Mouse (Mus musculus) limb, embryonic 13.5 days (tissue): Measurements from ENCODE around the gene Vmn1r160. TPM values are rescaled to one million over a fixed set of nuclear protein-coding genes. Genes with fewer than 3 reads are reported as not detected.
"Not testable (repeated sequence)": the region's sequence is repeated elsewhere in the genome, so short reads cannot be mapped to it uniquely, and the experiment has no call there.

Source experiments
- ATAC-seq: fragments of 200-750 bp; cut with Nextera tagmentation; 2 replicates; pipeline ENCODE4 v1.8.0; 2017; ENCODE audit warnings: low read depth, moderate number of reproducible peaks, moderate TSS enrichment; ENCODE audit not compliant: low FRiP score
- H3K27ac ChIP-seq: fragments of 300-500 bp; sonication (generic); 2 replicates; pipeline ENCODE4 v1.5.1; 2015; ENCODE audit warnings: inconsistent platforms, mild to moderate bottlenecking, moderate library complexity
- H3K27me3 ChIP-seq: fragments of 300-500 bp; sonication (generic); 2 replicates; pipeline ENCODE4 v1.6.1; 2015; ENCODE audit warnings: mild to moderate bottlenecking, inconsistent platforms
- H3K36me3 ChIP-seq: fragments of 300-500 bp; sonication (generic); 2 replicates; pipeline ENCODE4 v1.6.1; 2015; ENCODE audit warnings: inconsistent platforms, mild to moderate bottlenecking, moderate library complexity
- H3K4me1 ChIP-seq: fragments of 300-500 bp; sonication (generic); 2 replicates; pipeline ENCODE4 v1.6.1; 2015; ENCODE audit warnings: inconsistent platforms
- H3K4me2 ChIP-seq: fragments of 300-500 bp; sonication (generic); replicated peaks from 2 replicates; pipeline ENCODE4 v1.6.1; 2015; ENCODE audit warnings: inconsistent platforms, mild to moderate bottlenecking, moderate library complexity
- H3K4me3 ChIP-seq: fragments of 300-500 bp; sonication (generic); 2 replicates; pipeline ENCODE4 v1.5.1; 2015; ENCODE audit warnings: moderate library complexity, mild to moderate bottlenecking, inconsistent platforms
- H3K9ac ChIP-seq: fragments of 300-500 bp; sonication (generic); 2 replicates; pipeline ENCODE4 v1.6.1; 2015; ENCODE audit warnings: mild to moderate bottlenecking, inconsistent platforms
- H3K9me3 ChIP-seq: fragments of 300-500 bp; sonication (generic); 2 replicates; pipeline ENCODE4 v1.6.1; 2016; ENCODE audit warnings: inconsistent platforms
- WGBS: fragments of 180-500 bp; shearing (Covaris S2); methylation state at CpG from one replicate; pipeline ENCODE4 v1.1.7; 2015; 5-methylcytosine and 5-hydroxymethylcytosine counted together
- polyA plus RNA-seq: library from polyadenylated mRNA; unstranded; fragments of >200 nt; fragmentation: Nextera tagmentation; extraction: Ambion mirVana; gene quantifications from 2 replicates; pipeline ENCODE4 v1.2.1, GENCODE M21; 2015

Vmn1r160 gene
- not detected in 2 replicates for polyA plus RNA-seq

- H3K4me1 ChIP-seq, H3K27me3 ChIP-seq, H3K36me3 ChIP-seq, H3K9me3 ChIP-seq, ATAC-seq, H3K4me3 ChIP-seq, H3K4me2 ChIP-seq, H3K27ac ChIP-seq, H3K9ac ChIP-seq: not testable (repeated sequence)
- WGBS, result 19% methylated on average over 1 of the region's 3 CpGs
Observed at GRCm38 (mm10) chr7:22870924-22871323, at the start of gene Vmn1r160. Gene Vmn1r160 (plus strand): TSS chr7:22871224.

- H3K9ac ChIP-seq, ATAC-seq, H3K27ac ChIP-seq, H3K4me2 ChIP-seq, H3K4me1 ChIP-seq, H3K9me3 ChIP-seq, H3K4me3 ChIP-seq, H3K36me3 ChIP-seq, H3K27me3 ChIP-seq: not testable (repeated sequence)
- WGBS, result 62% methylated on average over 3 of the region's 3 CpGs
Observed at GRCm38 (mm10) chr7:22843505-22843904, 27.5 kb upstream of the Vmn1r160 start, which contains the start of gene Vmn1r159. Gene Vmn1r159 (minus strand): TSS chr7:22843605.

Other genes starting within 250 kb of the Vmn1r160 start
- gene Vmn1r155, start 213.2 kb upstream of the Vmn1r160 start, polyA plus RNA-seq, result not detected in 2 replicates
- gene Gm8693, start 178.9 kb upstream of the Vmn1r160 start, polyA plus RNA-seq, result not detected in 2 replicates
- not detected in 2 replicates for gene Gm4567, start 151.5 kb upstream of the Vmn1r160 start, polyA plus RNA-seq
- not detected in 2 replicates for gene Vmn1r157, start 109.5 kb upstream of the Vmn1r160 start, polyA plus RNA-seq
- not detected in 2 replicates for gene Vmn1r158, start 80.4 kb upstream of the Vmn1r160 start, polyA plus RNA-seq
- not detected in 2 replicates for gene Vmn1r159, start 27.6 kb upstream of the Vmn1r160 start, polyA plus RNA-seq
- not detected in 2 replicates for gene Gm4214, start 113.4 kb downstream of the Vmn1r160 start, polyA plus RNA-seq
- gene Gm4216, start 148.7 kb downstream of the Vmn1r160 start, polyA plus RNA-seq, result not detected in 2 replicates
- not detected in 2 replicates for gene Vmn1r163, start 184.3 kb downstream of the Vmn1r160 start, polyA plus RNA-seq
- gene Gm8720, start 196.2 kb downstream of the Vmn1r160 start, polyA plus RNA-seq, result not detected in 2 replicates